Mouse (Mus musculus): ENCODE results near the gene Coq5. TPM values are rescaled to one million over a fixed set of nuclear protein-coding genes. Genes with fewer than 3 reads are reported as not detected.

Coq5 gene
- total and polyA plus RNA-seq, 3 experiments = 41.9 to 46.7 (median 43.9) TPM

- H3K4me1 ChIP-seq (ENCODE audit: control insufficient read depth in 1 of 2, insufficient read depth in 2 of 2) = peaks cover 5 to 46% of the 10 kb centered on the region in 2 experiments
- dilution Hi-C loops (cut with MboI; ENCODE audit: extremely low pct_ligation_motif_present, extremely low pct_unique_long_range_greater_than_20kb, low sequenced_read_pairs) (no loop called here), in situ Hi-C loops (cut with MboI; ENCODE audit: low pct_ligation_motif_present, low pct_unique_long_range_greater_than_20kb, low sequenced_read_pairs) (no loop called here)
- no peak overlapping the region for H3K9ac ChIP-seq (ENCODE audit: insufficient read depth, low read depth)
- no peak for TF ChIP-seq MXI1 (IDR thresholded peaks at IDR 0.05; ENCODE audit: low read depth, low read length)
- TF ChIP-seq TCF12 (IDR thresholded peaks at IDR 0.05; ENCODE audit: low read depth, low read length) = no peak
- no peak for TF ChIP-seq ZNF384 (IDR thresholded peaks at IDR 0.05; ENCODE audit: low read depth, low read length)
- no peak for TF ChIP-seq BHLHE40 (IDR thresholded peaks at IDR 0.05; ENCODE audit: low read depth, low read length)
- TF ChIP-seq USF2 (conservative IDR thresholded peaks at IDR 0.05; ENCODE audit: low read depth, low read length) = no peak
- TF ChIP-seq SMC3 (IDR thresholded peaks at IDR 0.05; ENCODE audit: low read depth, low read length) = no peak
- TF ChIP-seq USF1 (IDR thresholded peaks at IDR 0.05; ENCODE audit: low read depth, low read length) = no peak
- TF ChIP-seq RCOR1 (conservative IDR thresholded peaks at IDR 0.05; ENCODE audit: low read depth, low read length) = no peak
- TF ChIP-seq KAT2A (IDR thresholded peaks at IDR 0.05; ENCODE audit: insufficient replicate concordance, low read length) = no peak
- TF ChIP-seq IRF4 (IDR thresholded peaks at IDR 0.05; ENCODE audit: low read depth, low read length) = no peak
- TF ChIP-seq ZMIZ1 (IDR thresholded peaks at IDR 0.05; ENCODE audit: low read depth, low read length) = no peak
- no peak for TF ChIP-seq CTCF (conservative IDR thresholded peaks at IDR 0.05 in 1 of 2, IDR thresholded peaks at IDR 0.05 in 1 of 2; ENCODE audit: low read depth in 2 of 2, low read length in 2 of 2)
- no peak for TF ChIP-seq CHD1 (IDR thresholded peaks at IDR 0.05; ENCODE audit: low read depth, low read length)
- no peak for TF ChIP-seq PAX5 (IDR thresholded peaks at IDR 0.05; ENCODE audit: low read length)
- TF ChIP-seq HCFC1 (IDR thresholded peaks at IDR 0.05; ENCODE audit: low read depth, low read length) = no peak
- TF ChIP-seq ETS1 (conservative IDR thresholded peaks at IDR 0.05; ENCODE audit: low read depth, low read length) = no peak
- no peak for TF ChIP-seq MYC (IDR thresholded peaks at IDR 0.05; ENCODE audit: low read depth, low read length)
- TF ChIP-seq SIN3A (IDR thresholded peaks at IDR 0.05; ENCODE audit: low read length) = no peak
- no peak for TF ChIP-seq GABPA (IDR thresholded peaks at IDR 0.05; ENCODE audit: insufficient replicate concordance, low read depth, low read length)
- no peak for DNase-seq (ENCODE audit: extremely low read depth)
- H3K27me3 ChIP-seq (replicated peaks) = no peaks in the 10 kb centered on the region
- H3K79me2 ChIP-seq (replicated peaks; ENCODE audit: control insufficient read depth, extremely low read depth, insufficient read depth, poor library complexity, severe bottlenecking) = peaks cover 94% of the 10 kb centered on the region
- peaks cover 43 to 67% of the 10 kb centered on the region in 2 experiments for H3K36me3 ChIP-seq (replicated peaks in 1 of 2; ENCODE audit: control insufficient read depth in 1 of 2, insufficient read depth in 1 of 2, low read length in 1 of 2)
- H3K4me3 ChIP-seq (replicated peaks in 1 of 3; ENCODE audit: low read depth in 2 of 3, low read length in 2 of 3, poor library complexity in 1 of 3) = no peak overlapping the region
- H3K4me2 ChIP-seq (ENCODE audit: insufficient read depth, low read depth, poor library complexity, severe bottlenecking) = no peak overlapping the region
- H3K27ac ChIP-seq (ENCODE audit: insufficient read depth, low read depth) = no peak overlapping the region
- H3K9me3 ChIP-seq (replicated peaks; ENCODE audit: low read length) = no peaks in the 10 kb centered on the region
Observed at GRCm38 (mm10) chr5:115267469-115268045, 11.9 kb upstream of the Coq5 start.

- H3K9ac ChIP-seq (ENCODE audit: insufficient read depth, low read depth) = no peak overlapping the region
- H3K4me1 ChIP-seq (ENCODE audit: control insufficient read depth in 1 of 2, insufficient read depth in 2 of 2) = peaks cover 5 to 46% of the 10 kb centered on the region in 2 experiments
- no peak overlapping the region for H3K4me3 ChIP-seq (replicated peaks in 1 of 3; ENCODE audit: low read depth in 2 of 3, low read length in 2 of 3, poor library complexity in 1 of 3)
- DNase-seq (ENCODE audit: extremely low read depth) = no peak
- in situ Hi-C loops (cut with MboI; ENCODE audit: low pct_ligation_motif_present, low pct_unique_long_range_greater_than_20kb, low sequenced_read_pairs) (no loop called here), dilution Hi-C loops (cut with MboI; ENCODE audit: extremely low pct_ligation_motif_present, extremely low pct_unique_long_range_greater_than_20kb, low sequenced_read_pairs) (no loop called here)
- no peak overlapping the region for H3K27ac ChIP-seq (ENCODE audit: insufficient read depth, low read depth)
- H3K9me3 ChIP-seq (replicated peaks; ENCODE audit: low read length) = no peaks in the 10 kb centered on the region
- no peaks in the 10 kb centered on the region for H3K27me3 ChIP-seq (replicated peaks)
- TF ChIP-seq HCFC1 (IDR thresholded peaks at IDR 0.05; ENCODE audit: low read depth, low read length) (no peak), KAT2A (IDR thresholded peaks at IDR 0.05; ENCODE audit: insufficient replicate concordance, low read length) (no peak), TBP (conservative IDR thresholded peaks at IDR 0.05; ENCODE audit: low read depth, low read length) (no peak), MXI1 (IDR thresholded peaks at IDR 0.05; ENCODE audit: low read depth, low read length) (no peak), ZNF384 (IDR thresholded peaks at IDR 0.05; ENCODE audit: low read depth, low read length) (no peak), USF2 (conservative IDR thresholded peaks at IDR 0.05; ENCODE audit: low read depth, low read length) (no peak), MEF2A (IDR thresholded peaks at IDR 0.05; ENCODE audit: borderline replicate concordance, low read depth, low read length) (no peak), CTCF (conservative IDR thresholded peaks at IDR 0.05 in 1 of 2, IDR thresholded peaks at IDR 0.05 in 1 of 2; ENCODE audit: low read depth in 2 of 2, low read length in 2 of 2) (no peak), EP300 (IDR thresholded peaks at IDR 0.05; ENCODE audit: low read length) (no peak), JUN (IDR thresholded peaks at IDR 0.05; ENCODE audit: insufficient read depth, low read depth, low read length) (no peak), RAD21 (IDR thresholded peaks at IDR 0.05; ENCODE audit: low read depth, low read length) (no peak), POLR2AphosphoS2 (IDR thresholded peaks at IDR 0.05; ENCODE audit: low read depth, low read length) (no peak), SMC3 (IDR thresholded peaks at IDR 0.05; ENCODE audit: low read depth, low read length) (no peak), RCOR1 (conservative IDR thresholded peaks at IDR 0.05; ENCODE audit: low read depth, low read length) (no peak), ZMIZ1 (IDR thresholded peaks at IDR 0.05; ENCODE audit: low read depth, low read length) (no peak), JUND (conservative IDR thresholded peaks at IDR 0.05; ENCODE audit: low read depth, low read length) (no peak), UBTF (IDR thresholded peaks at IDR 0.05; ENCODE audit: low read depth, low read length) (no peak), ELF1 (IDR thresholded peaks at IDR 0.05; ENCODE audit: low read depth, low read length) (no peak), CHD2 (IDR thresholded peaks at IDR 0.05; ENCODE audit: low read length) (no peak)
- peaks cover 87% of the 10 kb centered on the region for H3K79me2 ChIP-seq (replicated peaks; ENCODE audit: control insufficient read depth, extremely low read depth, insufficient read depth, poor library complexity, severe bottlenecking)
- no peak overlapping the region for H3K4me2 ChIP-seq (ENCODE audit: insufficient read depth, low read depth, poor library complexity, severe bottlenecking)
- H3K36me3 ChIP-seq (replicated peaks in 1 of 2; ENCODE audit: control insufficient read depth in 1 of 2, insufficient read depth in 1 of 2, low read length in 1 of 2) = peaks cover 36 to 61% of the 10 kb centered on the region in 2 experiments
Observed at GRCm38 (mm10) chr5:115268266-115268665, 11.2 kb upstream of the Coq5 start.

Data from CH12.LX (cell line).